Mouse (Mus musculus): Measurements from ENCODE around the gene Zcchc24. TPM values are rescaled to one million over a fixed set of nuclear protein-coding genes. Genes with fewer than 3 reads are reported as not detected.

The Zcchc24 gene
- polyA plus RNA-seq, 1 experiment from 2014 or later, result 11.9 TPM

DNA sequence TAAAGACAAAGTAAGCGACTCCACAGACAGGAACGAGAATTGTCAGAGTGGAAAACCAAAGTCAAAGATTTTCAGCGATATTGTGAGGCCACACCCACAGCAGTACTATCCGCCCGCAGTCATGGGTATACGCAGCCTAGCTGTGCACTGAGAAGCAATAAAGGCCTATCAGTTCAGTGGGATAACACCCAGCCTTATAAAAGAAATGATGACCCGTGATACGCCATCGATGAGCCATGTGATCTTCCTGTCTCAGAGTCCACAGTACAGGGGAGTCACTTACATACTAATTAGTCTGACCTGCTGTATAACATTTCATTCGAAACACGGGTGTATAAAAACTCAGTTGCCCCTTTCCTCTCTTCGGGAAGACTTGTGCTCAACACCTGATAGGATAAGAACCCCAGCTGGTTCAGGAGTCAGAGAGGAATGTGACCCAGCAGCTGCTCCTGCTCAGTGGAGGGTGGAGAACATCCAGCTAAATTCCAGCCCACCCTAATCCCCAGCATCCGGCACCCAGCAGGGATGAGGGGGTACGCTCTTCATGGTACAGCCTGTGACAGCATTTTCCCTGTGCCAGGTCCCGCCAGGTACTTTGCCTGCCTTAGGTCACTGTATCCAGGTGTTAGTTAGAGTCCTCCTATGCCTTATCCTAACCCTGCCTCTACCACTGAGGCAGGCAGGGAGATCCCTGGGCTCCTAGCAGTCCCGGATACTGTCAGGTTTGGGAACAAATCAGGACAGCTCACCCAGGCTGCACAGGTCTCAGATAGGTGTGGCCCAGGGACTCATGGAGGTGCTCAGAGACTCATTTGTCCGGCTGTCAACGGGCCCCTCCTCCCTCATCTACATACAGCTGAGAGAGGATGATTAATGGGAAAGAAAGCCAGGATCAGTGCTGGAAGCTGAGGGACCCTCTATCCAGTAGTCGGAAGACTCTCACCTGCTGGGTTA lies 14.0 kb downstream of the Zcchc24 start:
- peak; percentile 26 for ATAC-seq (ENCODE audit: low FRiP score)
- 47% methylated on average over 19 of the region's 19 CpGs for whole genome bisulfite sequencing

GRCm38 (mm10) chr14:25753021-25753420 lies 15.8 kb downstream of the Zcchc24 start:
- Histone ChIP-seq H3K36me3 (no peaks in the 10 kb centered on the region), H3K4me2 (no peak overlapping the region), H3K27me3 (0 out of 2 replicates have a peak, but pooled peaks cover 3% of the 10 kb centered on the region), H3K4me3 (no peak overlapping the region), H3K9ac (no peak overlapping the region), H3K4me1 (replicated peaks) (peaks cover 32% of the 10 kb centered on the region), H3K27ac (no peak overlapping the region), H3K9me3 (no peaks in the 10 kb centered on the region)
- WGBS, result 38% methylated on average over 5 of the region's 5 CpGs
- no peak for ATAC-seq (ENCODE audit: low FRiP score)

More for the DNA sequence above, 14.0 kb downstream of the Zcchc24 start:
- Histone ChIP-seq H3K4me2 (no peak overlapping the region), H3K4me1 (replicated peaks) (peaks cover 32% of the 10 kb centered on the region), H3K27ac (no peak overlapping the region), H3K4me3 (no peak overlapping the region), H3K9ac (0 out of 2 replicates have a peak overlapping the region, but pooled peaks have one; percentile 24), H3K9me3 (no peaks in the 10 kb centered on the region), H3K36me3 (no peaks in the 10 kb centered on the region), H3K27me3 (0 out of 2 replicates have a peak, but pooled peaks cover 3% of the 10 kb centered on the region)

GRCm38 (mm10) chr14:25751067-25751466 lies 17.8 kb downstream of the Zcchc24 start:
- H3K27ac ChIP-seq, result no peak overlapping the region
- H3K27me3 ChIP-seq, result 0 out of 2 replicates have a peak, but pooled peaks cover 3% of the 10 kb centered on the region
- H3K9ac ChIP-seq, result no peak overlapping the region
- H3K4me2 ChIP-seq, result no peak overlapping the region
- peaks cover 29% of the 10 kb centered on the region for H3K4me1 ChIP-seq (replicated peaks)
- no peak for ATAC-seq (ENCODE audit: low FRiP score)
- H3K9me3 ChIP-seq, result no peaks in the 10 kb centered on the region
- 90% methylated on average over 5 of the region's 5 CpGs for WGBS
- H3K36me3 ChIP-seq, result no peaks in the 10 kb centered on the region
- no peak overlapping the region for H3K4me3 ChIP-seq

- ATAC-seq (ENCODE audit: low FRiP score), result no peak
- 84% methylated on average over 2 of the region's 2 CpGs for WGBS
- H3K27ac ChIP-seq, result no peak overlapping the region
- 0 out of 2 replicates have a peak, but pooled peaks cover 3% of the 10 kb centered on the region for H3K27me3 ChIP-seq
- H3K9me3 ChIP-seq, result no peaks in the 10 kb centered on the region
- H3K4me1 ChIP-seq (replicated peaks), result peaks cover 24% of the 10 kb centered on the region
- H3K4me3 ChIP-seq, result no peak overlapping the region
- no peak overlapping the region for H3K4me2 ChIP-seq
- no peak overlapping the region for H3K9ac ChIP-seq
- H3K36me3 ChIP-seq, result no peaks in the 10 kb centered on the region
These were observed 18.3 kb downstream of the Zcchc24 start for GRCm38 (mm10) chr14:25750448-25751015.

DNA sequence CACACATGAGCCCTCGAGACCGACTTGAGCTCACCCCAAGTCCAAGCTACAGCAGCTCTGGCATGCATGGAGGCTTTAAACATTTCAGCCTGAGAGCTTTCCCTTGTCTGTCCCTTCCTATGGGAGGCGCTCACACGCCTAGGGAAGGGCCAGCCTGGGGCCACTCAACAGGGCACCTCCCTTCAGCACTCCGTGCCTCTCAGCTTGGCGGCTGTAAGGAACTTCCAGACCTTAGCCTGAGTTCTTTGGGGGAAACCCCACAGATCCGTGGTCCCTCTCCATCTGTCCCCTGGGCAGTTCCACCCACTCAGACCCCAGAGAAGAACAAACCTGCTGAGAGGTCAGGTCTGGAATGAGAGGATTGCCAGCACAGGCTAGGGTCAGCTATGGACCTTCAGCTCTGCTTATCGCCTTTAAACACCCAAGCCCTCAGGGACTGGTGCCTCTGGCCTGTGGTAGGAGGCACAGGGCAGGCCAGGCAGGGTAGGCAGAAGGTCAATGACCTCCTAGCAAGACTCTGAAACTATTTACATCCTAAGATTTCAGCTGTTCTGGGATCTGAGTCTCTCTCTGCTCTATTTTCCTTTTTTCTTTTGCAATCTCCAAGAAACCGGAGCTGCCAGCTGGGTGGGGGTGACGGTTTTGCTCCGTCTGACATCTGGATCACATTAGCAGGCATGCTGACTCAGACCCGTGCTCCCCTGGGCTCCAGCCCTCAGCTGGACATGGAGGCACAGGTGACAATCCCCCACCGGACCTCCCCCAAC lies 19.5 kb downstream of the Zcchc24 start:
- Histone ChIP-seq H3K9me3 (no peaks in the 10 kb centered on the region), H3K27me3 (no peaks in the 10 kb centered on the region), H3K4me2 (no peak overlapping the region), H3K9ac (no peak overlapping the region), H3K4me3 (no peak overlapping the region), H3K36me3 (no peaks in the 10 kb centered on the region), H3K27ac (no peak overlapping the region), H3K4me1 (replicated peaks) (peaks cover 12% of the 10 kb centered on the region)
- no peak for ATAC-seq (ENCODE audit: low FRiP score)
- WGBS, result 59% methylated on average over 13 of the region's 13 CpGs

DNA sequence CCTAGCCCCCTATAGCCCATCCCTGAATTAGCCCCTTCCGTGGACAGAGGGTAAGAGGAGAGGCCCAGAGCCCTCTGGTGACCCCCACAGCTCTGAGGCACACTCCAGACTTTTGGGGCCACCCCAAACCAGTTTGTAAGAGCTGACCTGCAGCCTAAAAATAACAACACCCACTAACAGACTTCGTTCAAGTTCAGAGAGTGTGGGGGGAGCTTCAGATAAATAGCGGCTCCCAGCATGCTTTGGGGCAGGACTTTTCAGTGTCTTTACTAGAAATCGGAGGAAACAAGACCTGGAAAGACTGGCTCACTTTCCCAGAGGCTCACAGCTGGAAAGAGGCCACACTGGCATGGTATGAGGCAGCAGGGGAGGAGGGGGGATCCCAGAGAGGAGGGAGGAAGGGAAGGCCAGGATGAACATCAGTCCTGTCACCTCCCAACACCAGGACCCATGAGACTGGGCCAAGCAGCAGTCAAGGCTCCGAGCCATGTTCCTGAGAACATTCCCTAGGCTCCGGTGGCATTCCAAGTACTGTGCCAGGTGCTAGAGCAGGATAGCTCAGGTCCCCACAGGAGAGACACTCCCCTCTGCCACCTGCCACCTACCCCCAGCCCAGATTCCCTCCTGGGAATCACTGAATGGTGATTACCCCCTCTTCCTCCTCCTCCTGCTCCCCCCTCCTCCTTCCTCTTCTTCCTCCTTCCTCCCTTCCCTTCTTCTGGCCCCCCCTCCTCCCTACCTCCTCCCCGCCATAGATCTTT lies 20.7 kb downstream of the Zcchc24 start:
- Histone ChIP-seq H3K4me2 (no peak overlapping the region), H3K9me3 (no peaks in the 10 kb centered on the region), H3K9ac (no peak overlapping the region), H3K27ac (no peak overlapping the region), H3K27me3 (no peaks in the 10 kb centered on the region), H3K36me3 (no peaks in the 10 kb centered on the region), H3K4me1 (replicated peaks) (peaks cover 8% of the 10 kb centered on the region; the same call in 1 of the 2 replicates), H3K4me3 (no peak overlapping the region)
- ATAC-seq (ENCODE audit: low FRiP score), result no peak
- 79% methylated on average over 5 of the region's 7 CpGs for WGBS

GRCm38 (mm10) chr14:25746971-25747945 lies 21.6 kb downstream of the Zcchc24 start:
- no peak overlapping the region for H3K4me2 ChIP-seq
- 84% methylated on average over 21 of the region's 21 CpGs for WGBS
- no peak for ATAC-seq (ENCODE audit: low FRiP score)

DNA sequence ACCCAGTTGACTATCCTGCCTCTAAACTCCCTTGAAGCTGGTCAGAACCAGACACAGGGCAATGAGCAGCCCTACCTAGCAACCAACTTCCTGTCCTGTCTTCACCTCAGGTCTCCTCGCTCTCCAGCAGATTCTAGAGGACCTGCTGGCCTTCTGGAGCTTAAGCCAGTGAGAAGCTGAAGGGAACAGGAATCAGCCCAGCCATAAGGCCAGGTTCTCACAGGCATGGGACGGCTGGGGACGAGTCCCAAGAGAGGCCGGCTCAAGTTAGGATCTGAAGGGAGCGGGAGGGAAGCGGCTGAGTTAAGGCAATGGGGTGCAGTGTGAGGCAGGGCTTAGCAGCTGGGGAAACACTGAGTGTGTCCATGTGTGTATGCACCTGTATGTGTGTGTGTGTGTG lies 22.5 kb downstream of the Zcchc24 start:
- Histone ChIP-seq H3K4me1 (replicated peaks) (peaks cover 10% of the 10 kb centered on the region; the same call in 1 of the 2 replicates), H3K36me3 (no peaks in the 10 kb centered on the region), H3K9ac (no peak overlapping the region), H3K27ac (no peak overlapping the region), H3K9me3 (no peaks in the 10 kb centered on the region), H3K4me3 (no peak overlapping the region), H3K27me3 (no peaks in the 10 kb centered on the region), H3K4me2 (no peak overlapping the region)
- 87% methylated on average over 6 of the region's 6 CpGs for WGBS
- ATAC-seq (ENCODE audit: low FRiP score), result no peak

More at GRCm38 (mm10) chr14:25746971-25747945, 21.6 kb downstream of the Zcchc24 start:
- Histone ChIP-seq H3K9me3 (no peaks in the 10 kb centered on the region), H3K27me3 (no peaks in the 10 kb centered on the region), H3K4me1 (replicated peaks) (peaks cover 8% of the 10 kb centered on the region; the same call in 1 of the 2 replicates), H3K36me3 (no peaks in the 10 kb centered on the region), H3K9ac (no peak overlapping the region), H3K4me3 (no peak overlapping the region), H3K27ac (no peak overlapping the region)

GRCm38 (mm10) chr14:25745365-25746184 lies 23.3 kb downstream of the Zcchc24 start:
- H3K4me1 ChIP-seq (replicated peaks), result peaks cover 17% of the 10 kb centered on the region; the same call in 1 of the 2 replicates
- H3K9ac ChIP-seq, result no peak overlapping the region
- no peak overlapping the region for H3K4me2 ChIP-seq
- 71% methylated on average over 11 of the region's 11 CpGs for WGBS
- no peaks in the 10 kb centered on the region for H3K36me3 ChIP-seq
- no peaks in the 10 kb centered on the region for H3K27me3 ChIP-seq
- no peak overlapping the region for H3K27ac ChIP-seq
- no peaks in the 10 kb centered on the region for H3K9me3 ChIP-seq
- ATAC-seq (ENCODE audit: low FRiP score), result no peak
- H3K4me3 ChIP-seq, result no peak overlapping the region

DNA sequence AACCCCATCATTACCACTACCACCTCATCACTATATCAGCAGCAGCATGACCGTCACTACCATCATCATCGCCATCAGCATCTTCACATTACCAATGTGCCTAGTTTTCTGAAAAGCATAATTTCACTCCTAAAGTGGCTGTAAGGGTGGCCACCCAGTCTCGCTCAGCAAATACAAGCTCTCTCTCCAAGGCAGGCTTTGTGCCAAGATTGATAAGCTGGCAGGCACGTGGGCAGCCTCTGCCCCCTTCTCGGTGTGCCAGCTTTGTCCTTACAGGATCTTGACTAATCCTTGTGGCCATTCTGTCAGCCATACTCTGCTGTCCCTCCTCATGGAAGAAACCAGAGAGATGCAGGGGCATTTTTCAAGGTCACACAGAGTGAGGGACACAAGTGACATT lies 25.9 kb downstream of the Zcchc24 start:
- Histone ChIP-seq H3K4me1 (replicated peaks) (peaks cover 34% of the 10 kb centered on the region), H3K4me3 (no peak overlapping the region), H3K9ac (no peak overlapping the region), H3K27ac (no peak overlapping the region), H3K36me3 (no peaks in the 10 kb centered on the region), H3K27me3 (no peaks in the 10 kb centered on the region), H3K9me3 (no peaks in the 10 kb centered on the region), H3K4me2 (no peak overlapping the region)
- ATAC-seq (ENCODE audit: low FRiP score), result no peak
- WGBS, result 92% methylated on average over 5 of the region's 5 CpGs
